Mouse (Mus musculus) embryonic facial prominence, embryonic 14.5 days (tissue): ENCODE results near the gene Cdc6. TPM values are rescaled to one million over a fixed set of nuclear protein-coding genes. Genes with fewer than 3 reads are reported as not detected.
A peak's percentile ranks its signal among the peaks of the same experiment; 100 is the strongest.

Experiments
- ATAC-seq: fragments of 200-750 bp; cut with Nextera tagmentation; 2 replicates; pipeline ENCODE4 v1.8.0; 2017; ENCODE audit warnings: low read depth, moderate number of reproducible peaks, moderate TSS enrichment
- DNase-seq: peaks from one replicate; pipeline ENCODE4 v3.0.0-alpha.2; 2015; ENCODE audit warnings: low spot score
- H3K27ac ChIP-seq: fragments of 300-500 bp; sonication (generic); replicated peaks from 2 replicates; pipeline ENCODE4 v1.5.1; 2014; ENCODE audit warnings: low read depth, mild to moderate bottlenecking, low read length, moderate library complexity
- H3K27me3 ChIP-seq: fragments of 300-500 bp; sonication (generic); replicated peaks from 2 replicates; pipeline ENCODE4 v1.6.1; 2014; ENCODE audit warnings: low read length; ENCODE audit not compliant: control insufficient read depth, insufficient read depth
- H3K36me3 ChIP-seq: fragments of 300-500 bp; sonication (generic); 2 replicates; pipeline ENCODE4 v1.6.1; 2014; ENCODE audit warnings: low read length, mixed read lengths; ENCODE audit not compliant: control insufficient read depth, insufficient read depth
- H3K4me1 ChIP-seq: fragments of 300-500 bp; sonication (generic); 2 replicates; pipeline ENCODE4 v1.6.1; 2014; ENCODE audit warnings: antibody characterized with exemption, low read length; ENCODE audit not compliant: control insufficient read depth, insufficient read depth
- H3K4me2 ChIP-seq: fragments of 300-500 bp; sonication (generic); 2 replicates; pipeline ENCODE4 v1.6.1; 2014; ENCODE audit warnings: low read depth, mild to moderate bottlenecking, low read length, moderate library complexity, mixed read lengths
- H3K4me3 ChIP-seq: fragments of 300-500 bp; sonication (generic); 2 replicates; pipeline ENCODE4 v1.5.1; 2014; ENCODE audit warnings: low read depth, mild to moderate bottlenecking, low read length
- H3K9ac ChIP-seq: fragments of 300-500 bp; sonication (generic); 2 replicates; pipeline ENCODE4 v1.6.1; 2014; ENCODE audit warnings: low read depth, mild to moderate bottlenecking, low read length, moderate library complexity, mixed read lengths
- H3K9me3 ChIP-seq: fragments of 300-500 bp; sonication (generic); 2 replicates; pipeline ENCODE4 v1.6.1; 2016; ENCODE audit warnings: low read length; ENCODE audit not compliant: control insufficient read depth
- WGBS: fragments of 180-500 bp; shearing (Covaris S2); extraction: QIAGEN DNeasy Blood & Tissue Kit; methylation state at CpG from one replicate; pipeline ENCODE4 v1.1.7; 2014; 5-methylcytosine and 5-hydroxymethylcytosine counted together
- polyA plus RNA-seq: library from polyadenylated mRNA; unstranded; fragments of >200 nt; fragmentation: Nextera tagmentation; extraction: Ambion mirVana; gene quantifications from 2 replicates; pipeline ENCODE4 v1.2.1, GENCODE M21; 2014

Gene Cdc6
- polyA plus RNA-seq, result 22.7 and 23.0 TPM in 2 replicates

DNA sequence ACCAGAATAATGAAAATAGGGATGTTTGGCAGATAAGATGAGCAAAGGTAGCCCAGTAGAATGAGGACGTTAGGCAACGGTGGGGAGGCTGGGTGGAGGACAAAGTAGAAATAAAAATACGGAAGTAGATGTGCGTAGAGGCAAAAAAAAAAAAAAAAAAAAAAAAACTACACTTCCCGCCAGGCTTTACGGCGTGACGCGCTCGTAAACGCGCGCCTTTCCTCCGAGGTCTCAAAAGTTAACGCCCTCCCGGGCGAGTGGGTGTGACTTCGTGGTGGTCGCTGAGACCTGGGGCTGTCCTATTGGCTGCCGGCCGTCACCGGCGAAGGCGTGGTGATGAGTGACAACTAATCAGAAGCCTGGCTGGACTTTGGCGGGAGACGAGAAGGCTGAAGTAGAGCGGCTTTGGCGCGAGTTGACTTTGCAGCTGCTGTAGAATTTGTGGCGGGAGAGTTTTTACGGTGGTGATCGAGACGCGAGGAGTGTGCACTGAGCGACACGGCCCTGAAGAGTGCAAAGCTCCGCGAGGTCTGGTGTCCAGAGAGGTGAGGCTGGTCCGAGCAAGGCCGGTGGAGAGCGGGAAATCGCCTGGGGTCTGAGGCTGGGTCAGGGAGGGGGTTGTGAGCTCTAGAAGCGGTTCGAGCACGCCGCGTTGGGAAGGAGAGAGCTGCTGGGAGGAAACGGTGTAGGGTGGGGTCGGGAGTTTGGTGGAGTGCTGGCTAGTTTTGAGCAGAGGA, at the start of gene Cdc6:
Gene Cdc6 (plus strand): TSS at position 365 of the 737 bp plus-strand sequence.
- Histone ChIP-seq H3K36me3 (peaks cover 16% of the 10 kb centered on the region), H3K4me2 (peak within 1 kb of the TSS; percentile 98), H3K9me3 (no peaks in the 10 kb centered on the region), H3K9ac (peak within 1 kb of the TSS; percentile 66), H3K27me3 (no peaks in the 10 kb centered on the region), H3K4me1 (peaks cover 14% of the 10 kb centered on the region), H3K4me3 (peak within 1 kb of the TSS; percentile 65), H3K27ac (no peak within 1 kb of the TSS; the same call in 1 of the 2 replicates)
- WGBS, result under 1% methylated on average over 47 of the region's 49 CpGs
- DNase-seq, result peak; percentile 100
- peak; percentile 98 for ATAC-seq

DNA sequence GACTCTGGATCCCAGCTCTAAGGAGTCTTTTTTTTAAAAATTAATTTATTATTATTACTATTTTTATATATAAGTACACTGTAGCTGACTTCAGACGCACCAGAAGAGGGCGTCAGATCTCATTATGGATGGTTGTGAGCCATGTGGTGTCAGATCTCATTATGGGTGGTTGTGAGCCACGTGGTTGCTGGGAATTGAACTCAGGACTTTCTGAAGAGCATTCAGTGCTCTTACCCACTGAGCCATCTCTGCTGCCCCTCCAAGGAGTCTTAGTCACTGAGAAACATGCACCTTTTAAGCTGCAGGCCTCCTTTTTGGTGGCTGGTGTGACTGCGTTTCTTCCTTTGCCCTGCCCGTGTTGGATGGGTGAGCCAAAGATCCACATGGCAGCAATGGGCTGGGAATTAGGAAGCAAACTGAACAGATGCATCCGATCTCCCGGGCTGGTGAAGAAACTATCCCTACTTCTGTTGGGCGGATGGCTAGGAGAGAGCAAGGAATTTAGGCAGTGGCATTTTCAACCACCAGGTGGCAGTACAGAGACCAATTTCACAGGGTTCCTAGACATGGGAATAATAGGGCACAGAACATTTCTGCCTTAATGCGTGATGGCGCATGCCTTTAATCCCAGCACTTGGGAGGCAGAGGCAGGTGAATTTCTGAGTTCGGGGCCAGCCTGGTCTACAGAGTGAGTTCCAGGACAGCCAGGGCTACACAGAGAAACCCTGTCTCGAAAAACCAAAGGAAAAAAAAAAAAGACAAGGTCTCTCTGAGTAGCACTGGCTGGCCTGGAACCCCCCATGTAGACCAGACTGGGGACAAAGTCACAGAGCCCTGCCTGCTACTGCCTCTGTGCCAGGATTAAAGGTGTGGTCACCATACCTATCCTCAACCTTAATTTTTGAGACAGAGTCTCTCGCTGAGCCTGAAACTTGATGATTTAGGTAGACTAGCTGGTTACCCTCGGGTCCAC, 48.6 kb upstream of the Cdc6 start:
- no peaks in the 10 kb centered on the region for H3K27me3 ChIP-seq
- peak; percentile 50; the same call in 1 of the 2 replicates for ATAC-seq
- peak; percentile 87 for DNase-seq
- H3K4me1 ChIP-seq, result peaks cover 5% of the 10 kb centered on the region; the same call in 1 of the 2 replicates
- no peak overlapping the region for H3K9ac ChIP-seq
- WGBS, result 33% methylated on average over 14 of the region's 14 CpGs
- H3K27ac ChIP-seq, result no peak overlapping the region
- no peak overlapping the region for H3K4me2 ChIP-seq
- no peaks in the 10 kb centered on the region for H3K9me3 ChIP-seq
- no peaks in the 10 kb centered on the region for H3K36me3 ChIP-seq
- no peak overlapping the region for H3K4me3 ChIP-seq

DNA sequence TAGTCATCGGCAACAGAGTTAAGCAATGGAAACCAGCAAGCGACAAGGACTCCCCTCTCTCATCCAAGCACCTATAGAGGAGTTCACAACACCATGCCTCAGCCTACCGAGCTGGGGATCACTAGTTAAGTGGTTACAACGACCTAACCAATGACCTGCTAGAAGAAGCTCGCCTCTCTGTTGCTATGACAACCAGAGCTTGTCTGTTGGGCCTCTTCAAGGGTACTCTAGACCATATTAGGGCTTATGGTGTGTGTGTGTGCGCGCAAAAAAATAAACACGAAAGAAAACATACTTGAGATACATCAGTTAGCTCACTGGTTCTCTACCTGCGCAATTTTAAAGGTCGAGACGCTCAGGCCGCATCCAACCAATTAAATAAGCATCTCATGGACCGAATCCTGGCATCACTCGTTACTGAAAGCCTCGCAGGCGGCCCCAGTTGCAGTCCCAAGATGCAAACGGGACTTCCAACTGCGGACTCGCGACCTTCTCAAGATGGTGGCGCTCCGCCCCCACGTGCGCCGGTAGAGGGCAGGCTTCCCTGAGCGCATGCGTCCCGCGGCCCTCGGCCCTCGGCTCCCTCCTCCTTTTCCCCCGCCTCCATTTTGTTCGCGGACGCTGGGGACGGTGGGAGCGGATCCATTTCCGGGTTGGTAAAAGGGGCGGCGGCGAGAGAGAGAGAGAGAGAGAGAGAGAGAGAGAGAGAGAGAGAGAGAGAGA, 44.4 kb upstream of the Cdc6 start, which contains the start of gene Wipf2:
Gene Wipf2 (plus strand): TSS at position 611 of the 723 bp plus-strand sequence.
- Histone ChIP-seq H3K4me3 (peak within 1 kb of the TSS; percentile 69), H3K36me3 (peaks cover 20% of the 10 kb centered on the region; the same call in 1 of the 2 replicates), H3K4me1 (peaks cover 8% of the 10 kb centered on the region; the same call in 1 of the 2 replicates), H3K27ac (peak within 1 kb of the TSS; percentile 92), H3K9me3 (no peaks in the 10 kb centered on the region), H3K9ac (peak within 1 kb of the TSS; percentile 81), H3K4me2 (peak within 1 kb of the TSS; percentile 66), H3K27me3 (no peaks in the 10 kb centered on the region)
- 14% methylated on average over 21 of the region's 41 CpGs for WGBS
- ATAC-seq (peak; percentile 94), DNase-seq (peak; percentile 98)

DNA sequence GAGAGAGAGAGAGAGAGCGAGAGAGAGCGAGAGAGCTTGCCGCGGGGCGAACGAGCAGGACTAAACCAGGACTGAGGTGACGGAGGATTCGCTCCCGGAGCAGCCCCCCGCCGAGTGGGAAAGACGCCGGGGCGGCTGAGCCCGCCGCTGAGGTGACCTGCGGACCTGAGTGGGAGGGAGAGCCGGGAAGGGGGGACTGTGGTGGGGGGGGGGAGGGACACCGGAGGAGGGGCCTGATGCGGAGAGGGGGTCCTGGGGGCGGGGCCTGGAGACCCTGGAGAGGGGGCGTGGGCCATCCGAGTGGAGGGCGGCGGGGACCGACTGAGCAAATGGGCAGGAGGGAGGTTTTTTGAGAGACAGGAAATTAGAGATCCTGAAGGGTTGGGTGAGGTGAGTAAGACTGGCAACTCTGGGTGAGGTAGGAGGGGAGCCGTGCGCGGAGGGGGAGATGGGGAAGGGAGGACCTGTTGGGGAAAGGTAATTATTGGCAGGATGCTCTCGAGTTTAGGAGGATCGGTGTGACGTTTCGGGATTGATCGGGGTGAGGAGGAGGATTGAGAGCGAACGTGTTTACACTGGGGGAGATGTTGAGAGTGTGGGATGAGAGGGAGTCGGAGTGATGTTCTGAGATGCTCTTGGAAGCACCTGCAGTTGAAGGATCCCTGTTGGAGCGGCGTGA, 43.7 kb upstream of the Cdc6 start:
- DNase-seq (peak; percentile 84), ATAC-seq (peak; percentile 83)
- no peaks in the 10 kb centered on the region for H3K9me3 ChIP-seq
- peaks cover 27% of the 10 kb centered on the region; the same call in 1 of the 2 replicates for H3K36me3 ChIP-seq
- peaks cover 8% of the 10 kb centered on the region; the same call in 1 of the 2 replicates for H3K4me1 ChIP-seq
- WGBS, result under 1% methylated on average over 28 of the region's 39 CpGs
- H3K4me2 ChIP-seq, result peak overlapping the region; percentile 66
- no peaks in the 10 kb centered on the region for H3K27me3 ChIP-seq
- peak overlapping the region; percentile 92 for H3K27ac ChIP-seq
- H3K9ac ChIP-seq, result peak overlapping the region; percentile 81
- H3K4me3 ChIP-seq, result peak overlapping the region; percentile 69

DNA sequence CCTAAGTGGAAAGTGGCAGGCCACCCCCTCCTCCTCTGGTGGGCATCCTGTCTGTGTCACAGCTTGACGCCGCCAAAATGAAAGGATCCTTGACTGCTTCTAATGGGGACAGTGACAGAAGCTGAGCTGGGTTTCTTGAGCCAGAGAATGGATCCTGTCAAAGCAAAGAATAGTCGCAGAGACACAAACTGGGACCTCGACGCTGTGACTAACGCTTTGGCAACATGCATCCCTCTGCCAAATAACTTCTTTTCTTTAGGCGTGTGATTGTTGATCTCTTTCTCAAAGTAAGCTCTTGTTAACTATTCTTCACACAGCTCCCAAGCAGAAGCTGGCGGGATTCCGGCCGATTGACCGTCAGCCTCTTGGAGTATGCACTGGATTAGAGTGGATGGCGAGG, 40.3 kb upstream of the Cdc6 start:
- DNase-seq, result no peak
- peaks cover 36% of the 10 kb centered on the region; the same call in 1 of the 2 replicates for H3K36me3 ChIP-seq
- peaks cover 16% of the 10 kb centered on the region; the same call in 1 of the 2 replicates for H3K4me1 ChIP-seq
- no peak overlapping the region for H3K27ac ChIP-seq
- no peak overlapping the region for H3K4me3 ChIP-seq
- H3K4me2 ChIP-seq, result no peak overlapping the region
- WGBS, result 88% methylated on average over 12 of the region's 12 CpGs
- no peaks in the 10 kb centered on the region for H3K27me3 ChIP-seq
- no peak for ATAC-seq
- no peaks in the 10 kb centered on the region for H3K9me3 ChIP-seq
- H3K9ac ChIP-seq, result no peak overlapping the region

DNA sequence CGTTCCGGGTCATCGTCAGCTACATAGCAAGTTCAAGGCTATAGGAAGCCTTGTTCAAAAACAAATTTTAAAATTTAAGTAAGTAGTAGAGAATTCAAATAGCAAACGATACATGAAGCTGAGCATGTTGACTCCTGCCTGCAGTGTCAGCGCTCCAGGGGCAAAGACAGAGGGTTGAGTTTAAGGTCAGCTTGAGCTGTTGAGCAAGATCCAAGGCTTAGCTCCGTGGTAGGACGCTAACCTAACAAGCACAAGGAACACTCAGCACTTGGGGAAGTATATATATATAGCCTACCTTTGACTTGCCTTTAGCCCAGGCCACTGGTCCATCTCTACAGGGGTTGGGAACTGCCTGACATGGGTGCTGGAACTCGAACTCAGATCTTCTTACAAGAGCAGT, 37.7 kb upstream of the Cdc6 start:
- no peak overlapping the region for H3K4me3 ChIP-seq
- DNase-seq (no peak), ATAC-seq (no peak)
- H3K9ac ChIP-seq, result no peak overlapping the region
- peaks cover 49% of the 10 kb centered on the region; the same call in 1 of the 2 replicates for H3K36me3 ChIP-seq
- 87% methylated on average over 8 of the region's 8 CpGs for WGBS
- H3K27me3 ChIP-seq, result no peaks in the 10 kb centered on the region
- H3K27ac ChIP-seq, result no peak overlapping the region
- peaks cover 8% of the 10 kb centered on the region; the same call in 1 of the 2 replicates for H3K4me1 ChIP-seq
- H3K9me3 ChIP-seq, result no peaks in the 10 kb centered on the region
- no peak overlapping the region for H3K4me2 ChIP-seq

DNA sequence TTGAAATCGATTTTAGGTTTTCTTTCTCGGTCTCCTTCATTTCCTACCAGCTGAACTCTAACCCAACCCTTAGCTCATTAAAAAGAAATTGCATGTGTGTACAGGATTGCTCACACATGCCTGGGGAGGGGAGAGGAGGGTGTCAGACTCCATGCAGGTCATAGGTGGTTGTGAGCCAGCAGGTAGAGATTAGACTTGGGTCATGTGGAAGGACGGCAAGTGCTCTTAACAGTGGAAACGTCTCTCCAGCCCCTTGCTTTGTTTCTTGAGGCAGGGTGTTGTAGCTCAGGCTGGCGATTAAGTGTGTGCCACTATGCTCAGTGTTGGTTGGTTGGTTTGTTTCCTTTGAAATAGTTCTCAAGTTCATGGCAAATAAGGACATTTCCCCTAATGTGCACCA, 36.8 kb upstream of the Cdc6 start:
- DNase-seq (no peak), ATAC-seq (no peak)
- peaks cover 49% of the 10 kb centered on the region; the same call in 1 of the 2 replicates for H3K36me3 ChIP-seq
- WGBS, result 78% methylated on average over 5 of the region's 5 CpGs
- no peak overlapping the region for H3K4me2 ChIP-seq
- no peaks in the 10 kb centered on the region for H3K9me3 ChIP-seq
- H3K27ac ChIP-seq, result no peak overlapping the region; the same call in 1 of the 2 replicates
- no peak overlapping the region for H3K9ac ChIP-seq
- H3K4me1 ChIP-seq, result peaks cover 8% of the 10 kb centered on the region; the same call in 1 of the 2 replicates
- H3K27me3 ChIP-seq, result no peaks in the 10 kb centered on the region
- no peak overlapping the region for H3K4me3 ChIP-seq
